Comparison of ENCODE assay signal across 8 mouse cellular contexts in genomic region chr8:86623911-86624731, GRCm38 (mm10). TPM values are rescaled to one million over a fixed set of nuclear protein-coding genes. Genes with fewer than 3 reads are reported as not detected.
DNase-seq lines count a peak whose midpoint lies in the region; ATAC-seq and TF ChIP-seq lines count a peak whose summit lies in the region.

Gene Lonp2, plus strand, starts transcription at chr8:86624043.

- TF ChIP-seq CTCF in heart, adult 2 months (IDR thresholded peaks at IDR 0.05) = no peak

- H3K27ac ChIP-seq in embryonic facial prominence, embryonic 13.5 days = peak within 1 kb of the TSS; percentile 78
- peak within 1 kb of the TSS; percentile 94 for H3K27ac ChIP-seq in heart, adult 2 months
- H3K27ac ChIP-seq in limb, embryonic 13.5 days = peak within 1 kb of the TSS; percentile 75; the same call in 1 of the 2 replicates
- H3K27ac ChIP-seq in midbrain, embryonic 16.5 days (ENCODE audit: low read length) = peak within 1 kb of the TSS; percentile 93

- H3K9me3 ChIP-seq in embryonic facial prominence, embryonic 13.5 days = no peaks in the 10 kb centered on the region
- H3K9me3 ChIP-seq in limb, embryonic 13.5 days = no peaks in the 10 kb centered on the region
- no peaks in the 10 kb centered on the region for H3K9me3 ChIP-seq in midbrain, embryonic 16.5 days (replicated peaks; ENCODE audit: control insufficient read depth, low read length, poor library complexity, severe bottlenecking)

- peak; percentile 96 for DNase-seq in 3134 (ENCODE audit: extremely low read depth, insufficient read length, low spot score)
- DNase-seq in adrenal gland, postnatal 36 days = peak; percentile 100
- peak; percentile 99 to 100 for DNase-seq in heart, adult 2 months
- DNase-seq in kidney, adult 8-10 months = peak; percentile 98
- DNase-seq in spleen, postnatal 10 days (ENCODE audit: low spot score in 2 of 2) = peak; percentile 85 to 97

- H3K4me3 ChIP-seq in embryonic facial prominence, embryonic 13.5 days = peak within 1 kb of the TSS; percentile 85
- H3K4me3 ChIP-seq in heart, adult 2 months = peak within 1 kb of the TSS; percentile 71
- peak within 1 kb of the TSS; percentile 90 for H3K4me3 ChIP-seq in limb, embryonic 13.5 days
- peak within 1 kb of the TSS; percentile 73 for H3K4me3 ChIP-seq in midbrain, embryonic 16.5 days (ENCODE audit: low read depth, low read length)

- TF ChIP-seq POLR2A in heart, adult 2 months (IDR thresholded peaks at IDR 0.05; ENCODE audit: insufficient read depth, low read depth, low read length) = peak; percentile 89

- peak; percentile 47; the same call in 1 of the 2 replicates for TF ChIP-seq EP300 in heart, adult 2 months (IDR thresholded peaks at IDR 0.05; ENCODE audit: insufficient read depth, low read depth, low read length)

- H3K36me3 ChIP-seq in embryonic facial prominence, embryonic 13.5 days = no peaks in the 10 kb centered on the region
- peaks cover 17% of the 10 kb centered on the region for H3K36me3 ChIP-seq in heart, adult 2 months (ENCODE audit: control insufficient read depth, insufficient read depth, low read length)
- no peaks in the 10 kb centered on the region for H3K36me3 ChIP-seq in limb, embryonic 13.5 days
- no peaks in the 10 kb centered on the region for H3K36me3 ChIP-seq in midbrain, embryonic 16.5 days (ENCODE audit: control insufficient read depth, insufficient read depth, low read length)

- peak within 1 kb of the TSS; percentile 84 for H3K4me2 ChIP-seq in embryonic facial prominence, embryonic 13.5 days
- peak within 1 kb of the TSS; percentile 85 for H3K4me2 ChIP-seq in limb, embryonic 13.5 days (replicated peaks)
- peak within 1 kb of the TSS; percentile 62 for H3K4me2 ChIP-seq in midbrain, embryonic 16.5 days (ENCODE audit: low read length)

- ATAC-seq in embryonic facial prominence, embryonic 13.5 days (ENCODE audit: insufficient number of reproducible peaks, insufficient read depth, low FRiP score, low TSS enrichment, low read depth) = peak; percentile 99
- peak; percentile 99 for ATAC-seq in limb, embryonic 13.5 days (ENCODE audit: low FRiP score, low read depth)
- peak; percentile 99 for ATAC-seq in midbrain, embryonic 16.5 days

- intact Hi-C loops in heart, adult 2 months (cut with DNase I) = loop anchor here (2.0 to 5.0 kb wide), 3 partner anchors 118 to 279 kb away; no protein-coding TSS in a partner anchor

- peaks cover 7% of the 10 kb centered on the region for H3K4me1 ChIP-seq in embryonic facial prominence, embryonic 13.5 days
- H3K4me1 ChIP-seq in heart, adult 2 months (ENCODE audit: control insufficient read depth, insufficient read depth, low read length) = peaks cover 3% of the 10 kb centered on the region
- H3K4me1 ChIP-seq in limb, embryonic 13.5 days = peaks cover 10% of the 10 kb centered on the region
- H3K4me1 ChIP-seq in midbrain, embryonic 16.5 days (ENCODE audit: control insufficient read depth, insufficient read depth, low read length) = peaks cover 18% of the 10 kb centered on the region

- H3K27me3 ChIP-seq in embryonic facial prominence, embryonic 13.5 days = no peaks in the 10 kb centered on the region
- no peaks in the 10 kb centered on the region for H3K27me3 ChIP-seq in heart, adult 2 months (ENCODE audit: control insufficient read depth, insufficient read depth, low read length)
- no peaks in the 10 kb centered on the region for H3K27me3 ChIP-seq in limb, embryonic 13.5 days
- H3K27me3 ChIP-seq in midbrain, embryonic 16.5 days (ENCODE audit: control insufficient read depth, insufficient read depth, low read depth, low read length) = no peaks in the 10 kb centered on the region

- H3K9ac ChIP-seq in embryonic facial prominence, embryonic 13.5 days = peak within 1 kb of the TSS; percentile 86
- H3K9ac ChIP-seq in heart, adult 2 months (ENCODE audit: low read depth, low read length) = peak within 1 kb of the TSS; percentile 83
- H3K9ac ChIP-seq in limb, embryonic 13.5 days = peak within 1 kb of the TSS; percentile 82
- peak within 1 kb of the TSS; percentile 84 for H3K9ac ChIP-seq in midbrain, embryonic 16.5 days (ENCODE audit: low read depth, low read length)

- WGBS in embryonic facial prominence, embryonic 13.5 days = under 1% methylated on average over 61 of the region's 62 CpGs
- WGBS in heart, adult 2 months = under 1% methylated on average over 62 of the region's 62 CpGs
- under 1% methylated on average over 61 of the region's 62 CpGs for WGBS in limb, embryonic 13.5 days
- WGBS in midbrain, embryonic 16.5 days = under 1% methylated on average over 62 of the region's 62 CpGs

- peaks cover 2% of the 10 kb centered on the region; the same call in 1 of the 2 replicates for H3K79me2 ChIP-seq in heart, adult 2 months (replicated peaks; ENCODE audit: control insufficient read depth, insufficient read depth, low read length)

RNA-seq across cellular contexts. Expression of gene Lonp2, which starts in this region (rescaled TPM):
- total RNA-seq in adrenal gland, postnatal 36 days (2021) = 100 to 1,000 TPM; 119 to 130 TPM
- 50.6 and 59.2 TPM in 2 replicates for polyA plus RNA-seq in embryonic facial prominence, embryonic 13.5 days (2015; fragmentation: Nextera tagmentation; extraction: Ambion mirVana)
- 10 to 100 TPM; 69.9 to 81.5 TPM for total RNA-seq in heart, adult 2 months (2021)
- 53.4 and 55.3 TPM in 2 replicates for polyA plus RNA-seq in heart, adult 2 months (2012; rRNA removed)
- polyA plus RNA-seq in limb, embryonic 13.5 days (2015; fragmentation: Nextera tagmentation; extraction: Ambion mirVana) = 58.8 and 61.7 TPM in 2 replicates
- 84.8 and 94.5 TPM in 2 replicates for polyA plus RNA-seq in midbrain, embryonic 16.5 days (2015; fragmentation: Nextera tagmentation; extraction: Ambion mirVana)

Comparison
In these comparisons a context has a peak if more than half of its experiments do, and no peak if none do; other contexts are left out.
1. Peak in every context shown above with its lines: DNase-seq, ATAC-seq, H3K4me3 ChIP-seq and H3K27ac ChIP-seq.